Mouse (Mus musculus): ENCODE data around the gene Fmnl3. TPM values are rescaled to one million over a fixed set of nuclear protein-coding genes. Genes with fewer than 3 reads are reported as not detected.

Gene Fmnl3
- total and polyA plus RNA-seq, 3 experiments: 0.04 to 0.06 TPM; not detected in 1

- TF ChIP-seq POLR2AphosphoS2 (IDR thresholded peaks at IDR 0.05; ENCODE audit: low read length) (peak; percentile 99), ETS1 (IDR thresholded peaks at IDR 0.05; ENCODE audit: low read depth, low read length) (peak; percentile 49; the same call in 1 of the 2 replicates), POLR2AphosphoS5 (IDR thresholded peaks at IDR 0.05; ENCODE audit: borderline replicate concordance, low read depth, low read length) (peak; percentile 84), E2F4 (IDR thresholded peaks at IDR 0.05; ENCODE audit: borderline replicate concordance, low read depth, low read length) (peak; percentile 65; the same call in 1 of the 2 replicates), EP300 (IDR thresholded peaks at IDR 0.05; ENCODE audit: low read depth in 1 of 2, low read length in 2 of 2) (peak in 1 of 2 experiments; percentile 31; a peak in 1 of 4 replicates), RCOR1 (IDR thresholded peaks at IDR 0.05; ENCODE audit: low read depth, low read length) (no peak; the same call in 1 of the 2 replicates), USF1 (IDR thresholded peaks at IDR 0.05; ENCODE audit: low read depth, low read length) (peak; percentile 70), TCF12 (IDR thresholded peaks at IDR 0.05; ENCODE audit: low read depth, low read length) (peak; percentile 83), NRF1 (IDR thresholded peaks at IDR 0.05; ENCODE audit: insufficient read depth, low read depth, low read length, poor library complexity, severe bottlenecking) (peak; percentile 93), CHD2 (IDR thresholded peaks at IDR 0.05; ENCODE audit: low read length) (peak; percentile 93)
These were observed 22.5 kb upstream of the Fmnl3 start, which contains the start of gene Tmbim6 (continued) for GRCm38 (mm10) chr15:99392486-99393385.

- Histone ChIP-seq H3K27me3 (ENCODE audit: control insufficient read depth in 1 of 2, insufficient read depth in 2 of 2, low read length in 2 of 2) (no peaks in the 10 kb centered on the region), H3K9ac (ENCODE audit: control insufficient read depth, low read depth, low read length, poor library complexity, severe bottlenecking) (peak overlapping the region; percentile 54), H3K4me3 (ENCODE audit: control insufficient read depth in 1 of 2, insufficient read depth in 1 of 2, low read depth in 2 of 2, low read length in 2 of 2) (peak overlapping the region; percentile 56 to 73), H3K27ac (ENCODE audit: control insufficient read depth, low read depth, low read length) (peak overlapping the region; percentile 4; the same call in 1 of the 2 replicates), H3K36me3 (ENCODE audit: control insufficient read depth in 1 of 2, insufficient read depth in 2 of 2, low read length in 2 of 2) (peaks cover 0 to 53% of the 10 kb centered on the region in 2 experiments; a peak in 2 of 4 replicates), H3K79me2 (ENCODE audit: control insufficient read depth, insufficient read depth, low read length, poor library complexity) (peaks cover 40% of the 10 kb centered on the region), H3K4me1 (ENCODE audit: control insufficient read depth in 1 of 2, insufficient read depth in 2 of 2, low read length in 2 of 2) (peaks cover 29 to 51% of the 10 kb centered on the region in 2 experiments), H3K9me3 (replicated peaks; ENCODE audit: insufficient read depth, low read length) (no peaks in the 10 kb centered on the region)
- no peak for TF ChIP-seq UBTF (IDR thresholded peaks at IDR 0.05; ENCODE audit: borderline replicate concordance, insufficient read depth, low read depth, low read length)
- TF ChIP-seq CTCF (IDR thresholded peaks at IDR 0.05 in 2 of 3, conservative IDR thresholded peaks at IDR 0.05 in 1 of 3; ENCODE audit: control insufficient read depth in 1 of 3, insufficient read depth in 1 of 3, low read depth in 2 of 3, low read length in 3 of 3, poor library complexity in 1 of 3, severe bottlenecking in 1 of 3): no peak
- no peak for TF ChIP-seq TAL1 (IDR thresholded peaks at IDR 0.05; ENCODE audit: low read length)
- TF ChIP-seq MAZ (IDR thresholded peaks at IDR 0.05; ENCODE audit: low read depth, low read length): no peak
- no peak for TF ChIP-seq HCFC1 (IDR thresholded peaks at IDR 0.05; ENCODE audit: low read depth, low read length)
- DNase-seq (ENCODE audit: low read depth, low spot score): peak; percentile 35
These were observed 21.7 kb upstream of the Fmnl3 start for GRCm38 (mm10) chr15:99391975-99392374.
